Mouse (Mus musculus) G1E (cell line): ENCODE measurements around the gene Bri3.

Experiments
- CTCF ChIP-seq: IDR thresholded peaks from 2 replicates; pipeline ENCODE4 v1.5.1; 2012; ENCODE audit warnings: low read depth, low read length, inconsistent platforms, mixed read lengths
- POLR2AphosphoS5 ChIP-seq: IDR thresholded peaks from 2 replicates; pipeline ENCODE4 v1.6.1; 2012; ENCODE audit warnings: low read depth, low read length, inconsistent platforms; ENCODE audit not compliant: insufficient replicate concordance

DNA sequence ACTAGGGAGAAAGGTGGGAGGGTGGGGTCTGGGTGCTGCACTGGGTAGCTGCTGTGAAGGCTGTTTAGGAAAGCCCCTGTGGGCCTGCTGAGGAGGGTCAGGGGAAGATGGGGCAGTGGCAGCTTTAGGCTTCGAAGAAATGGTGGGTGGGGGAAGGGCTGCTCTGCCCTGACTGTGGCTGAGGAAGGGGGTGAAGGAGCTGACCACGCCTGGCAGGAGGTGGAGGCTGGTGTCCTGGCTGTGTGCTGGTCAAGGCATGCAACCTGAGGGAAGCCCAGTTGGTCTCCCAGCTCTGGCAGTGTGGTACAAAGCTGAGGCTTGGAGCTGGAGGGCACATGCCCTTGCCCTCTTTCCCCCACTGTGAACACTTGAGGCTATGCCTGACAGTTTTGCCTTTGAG, 14.4 kb downstream of the Bri3 start:
- TF ChIP-seq CTCF (no peak), POLR2AphosphoS5 (no peak)
